Mouse (Mus musculus) granulocyte monocyte progenitor cell, adult 5-6 weeks (primary cell): ENCODE results near the gene Sec14l3. TPM values are rescaled to one million over a fixed set of nuclear protein-coding genes. Genes with fewer than 3 reads are reported as not detected.
A peak's percentile ranks its signal among the peaks of the same experiment; 100 is the strongest.

Source experiments
- ATAC-seq: replicated peaks from 2 replicates; pipeline ENCODE4 v1.8.0; 2016; ENCODE audit warnings: mild to moderate bottlenecking, moderate TSS enrichment, inconsistent platforms; ENCODE audit not compliant: poor library complexity, severe bottlenecking
- total RNA-seq, 2 experiments: library from RNA; stranded (forward) in 1 of 2; stranded (reverse) in 1 of 2; fragments of 200-712, 200-1000 nt in 1 of 2; fragments of >200 nt in 1 of 2; fragmentation: Nextera tagmentation in 1 of 2; gene quantifications; 2 replicates each; pipeline ENCODE4 v1.2.3; 2014 to 2017

Gene Sec14l3
- total RNA-seq, 2 experiments from 2014 or later: not detected

DNA sequence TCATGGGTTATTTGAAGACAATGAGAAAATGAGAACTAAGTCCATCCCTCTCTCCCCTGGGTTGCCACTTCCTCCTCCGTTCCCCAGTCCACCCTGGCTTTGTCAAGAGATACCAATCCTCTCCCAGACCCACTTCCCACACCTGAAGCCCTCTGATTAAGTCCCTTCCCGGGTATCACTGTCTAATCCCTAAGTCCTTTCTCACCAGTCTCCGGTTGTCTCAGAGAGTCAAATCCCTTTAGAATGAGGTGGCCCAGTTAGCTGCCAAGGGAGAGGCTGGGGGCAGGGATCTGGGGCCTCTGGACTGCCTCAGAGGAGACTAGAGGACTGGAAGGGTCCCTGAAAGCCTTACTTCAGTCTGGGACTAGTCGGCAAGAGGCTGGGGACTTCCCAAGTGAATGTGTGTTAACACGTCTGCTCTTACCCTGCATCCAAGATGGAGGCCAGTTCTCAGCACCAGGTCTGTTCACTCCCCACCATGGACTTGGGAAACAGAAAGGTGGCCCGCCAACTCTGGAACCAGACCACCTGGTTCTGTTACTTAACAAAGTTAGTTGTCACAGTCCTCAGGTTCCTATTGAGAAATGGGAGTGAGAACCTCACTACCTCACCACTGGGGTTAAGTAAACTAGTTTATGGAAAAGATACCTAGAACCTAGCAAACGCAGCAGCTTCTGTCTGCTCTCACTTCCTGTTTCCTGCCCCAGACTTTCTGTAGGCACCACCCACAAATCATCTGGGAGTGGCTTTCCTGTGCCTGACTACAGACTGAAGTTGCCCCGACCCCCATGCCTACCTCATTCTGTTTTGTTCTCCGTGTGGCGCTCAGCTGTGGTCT lies 58.3 kb downstream of the Sec14l3 start, which contains the start of gene Sec14l2:
Sec14l2 (minus strand) TSS at position 674 of the 838 bp plus-strand sequence.
- ATAC-seq: peak; percentile 78

DNA sequence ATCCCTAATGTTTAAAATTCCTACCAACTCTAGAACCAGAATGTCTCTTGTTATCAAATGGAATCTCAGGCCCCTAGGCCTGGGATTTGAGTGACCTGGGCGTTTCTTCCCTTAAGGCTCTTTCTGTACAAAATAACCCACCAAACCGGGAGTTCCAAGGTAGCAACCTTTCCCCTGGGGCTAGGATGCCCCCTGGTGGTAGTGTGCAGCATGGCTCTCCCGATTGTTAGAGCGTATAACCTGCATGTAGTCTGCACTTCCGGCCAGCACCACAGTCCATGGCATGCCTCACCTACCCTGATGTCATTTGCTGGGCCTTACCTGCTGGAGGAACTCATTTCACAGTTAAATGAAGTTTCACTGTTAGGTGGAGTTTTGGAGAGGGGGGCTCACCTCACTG lies 59.3 kb downstream of the Sec14l3 start:
- peak; percentile 47; the same call in 1 of the 2 replicates for ATAC-seq

DNA sequence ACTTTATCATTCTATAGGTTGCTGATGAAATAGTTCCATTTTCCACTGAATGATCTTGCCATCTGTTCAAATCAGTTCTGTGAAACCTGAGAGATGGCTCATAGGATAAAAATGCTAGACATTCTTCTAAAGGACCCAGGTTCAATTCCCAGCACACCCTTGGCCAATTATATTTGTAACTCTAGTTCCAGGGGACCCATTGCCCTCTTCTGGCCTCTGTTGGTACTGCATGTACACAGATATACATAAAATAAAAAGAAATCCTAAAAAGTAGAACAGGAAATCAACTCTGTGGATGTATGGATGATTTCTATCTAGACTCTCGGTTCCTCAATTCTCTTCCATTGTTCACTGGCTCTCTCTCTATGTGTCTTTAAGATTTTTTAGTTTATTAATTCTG lies 62.4 kb downstream of the Sec14l3 start:
- ATAC-seq: no peak

Other genes starting within 250 kb of the Sec14l3 start
- gene Osbp2, start 200.9 kb upstream of the Sec14l3 start, total RNA-seq (2014; fragmentation: Nextera tagmentation): 0.19 TPM in 1 of 2 replicates, not detected in the other
- gene Osbp2, start 200.9 kb upstream of the Sec14l3 start, total RNA-seq (2017): not detected in 2 replicates
- gene 4921536K21Rik, start 169.7 kb upstream of the Sec14l3 start, total RNA-seq (2014; fragmentation: Nextera tagmentation): not detected in 2 replicates
- gene 4921536K21Rik, start 169.7 kb upstream of the Sec14l3 start, total RNA-seq (2017): not detected in 2 replicates
- 0.39 and 1.7 TPM in 2 replicates for gene Dusp18, start 169.6 kb upstream of the Sec14l3 start, total RNA-seq (2014; fragmentation: Nextera tagmentation)
- gene Dusp18, start 169.6 kb upstream of the Sec14l3 start, total RNA-seq (2017): 0.60 and 0.67 TPM in 2 replicates
- 1.2 and 2.1 TPM in 2 replicates for gene Slc35e4, start 150.2 kb upstream of the Sec14l3 start, total RNA-seq (2014; fragmentation: Nextera tagmentation)
- 2.4 and 2.8 TPM in 2 replicates for gene Slc35e4, start 150.2 kb upstream of the Sec14l3 start, total RNA-seq (2017)
- 69.5 and 77.3 TPM in 2 replicates for gene Tcn2, start 132.7 kb upstream of the Sec14l3 start, total RNA-seq (2014; fragmentation: Nextera tagmentation)
- 46.0 and 51.7 TPM in 2 replicates for gene Tcn2, start 132.7 kb upstream of the Sec14l3 start, total RNA-seq (2017)
- gene Pes1, start 100.9 kb upstream of the Sec14l3 start, total RNA-seq (2014; fragmentation: Nextera tagmentation): 69.2 and 87.0 TPM in 2 replicates
- gene Pes1, start 100.9 kb upstream of the Sec14l3 start, total RNA-seq (2017): 124 and 182 TPM in 2 replicates
- gene 4930556J24Rik, start 88.1 kb upstream of the Sec14l3 start, total RNA-seq (2014; fragmentation: Nextera tagmentation): not detected in 2 replicates
- gene 4930556J24Rik, start 88.1 kb upstream of the Sec14l3 start, total RNA-seq (2017): not detected in 2 replicates
- gene Gal3st1, start 81.2 kb upstream of the Sec14l3 start, total RNA-seq (2014; fragmentation: Nextera tagmentation): 0.21 and 1.3 TPM in 2 replicates
- gene Gal3st1, start 81.2 kb upstream of the Sec14l3 start, total RNA-seq (2017): 0.62 and 1.0 TPM in 2 replicates
- not detected in 2 replicates for gene Sec14l4, start 33.4 kb upstream of the Sec14l3 start, total RNA-seq (2014; fragmentation: Nextera tagmentation)
- gene Sec14l4, start 33.4 kb upstream of the Sec14l3 start, total RNA-seq (2017): not detected in 2 replicates
- 9.9 and 11.1 TPM in 2 replicates for gene Mtfp1, start 30.6 kb downstream of the Sec14l3 start, total RNA-seq (2014; fragmentation: Nextera tagmentation)
- gene Mtfp1, start 30.6 kb downstream of the Sec14l3 start, total RNA-seq (2017): 8.7 and 13.3 TPM in 2 replicates
- gene Sec14l2, start 58.6 kb downstream of the Sec14l3 start, total RNA-seq (2014; fragmentation: Nextera tagmentation): not detected in 2 replicates
- not detected in 2 replicates for gene Sec14l2, start 58.6 kb downstream of the Sec14l3 start, total RNA-seq (2017)
- gene Rnf215, start 70.4 kb downstream of the Sec14l3 start, total RNA-seq (2014; fragmentation: Nextera tagmentation): 10.5 and 13.1 TPM in 2 replicates
- gene Rnf215, start 70.4 kb downstream of the Sec14l3 start, total RNA-seq (2017): 6.6 and 7.8 TPM in 2 replicates
- 0.28 and 0.73 TPM in 2 replicates for gene Ccdc157, start 95.5 kb downstream of the Sec14l3 start, total RNA-seq (2014; fragmentation: Nextera tagmentation)
- 0.21 and 0.69 TPM in 2 replicates for gene Ccdc157, start 95.5 kb downstream of the Sec14l3 start, total RNA-seq (2017)
- 65.9 and 92.2 TPM in 2 replicates for gene Sf3a1, start 95.5 kb downstream of the Sec14l3 start, total RNA-seq (2014; fragmentation: Nextera tagmentation)
- gene Sf3a1, start 95.5 kb downstream of the Sec14l3 start, total RNA-seq (2017): 31.2 and 35.6 TPM in 2 replicates
- 2.9 and 5.2 TPM in 2 replicates for gene Tbc1d10a, start 121.9 kb downstream of the Sec14l3 start, total RNA-seq (2014; fragmentation: Nextera tagmentation)
- gene Tbc1d10a, start 121.9 kb downstream of the Sec14l3 start, total RNA-seq (2017): 5.4 and 9.7 TPM in 2 replicates
- gene Castor1, start 153.4 kb downstream of the Sec14l3 start, total RNA-seq (2014; fragmentation: Nextera tagmentation): not detected in 2 replicates
- gene Castor1, start 153.4 kb downstream of the Sec14l3 start, total RNA-seq (2017): 0.10 TPM in 1 of 2 replicates, not detected in the other
- gene Osm, start 171.6 kb downstream of the Sec14l3 start, total RNA-seq (2014; fragmentation: Nextera tagmentation): 6.4 and 10.8 TPM in 2 replicates
- 16.6 and 18.9 TPM in 2 replicates for gene Osm, start 171.6 kb downstream of the Sec14l3 start, total RNA-seq (2017)
- gene Lif, start 192.7 kb downstream of the Sec14l3 start, total RNA-seq (2014; fragmentation: Nextera tagmentation): 0.38 and 0.56 TPM in 2 replicates
- 0.86 and 1.2 TPM in 2 replicates for gene Lif, start 192.7 kb downstream of the Sec14l3 start, total RNA-seq (2017)